Mouse (Mus musculus) MEL (cell line): ENCODE measurements around the gene Akt1s1. TPM values are rescaled to one million over a fixed set of nuclear protein-coding genes. Genes with fewer than 3 reads are reported as not detected.

Experiments
- DNase-seq: peaks from one replicate; pipeline ENCODE4 v3.0.0; 2011; ENCODE audit warnings: low read depth, low spot score
- H3K27ac ChIP-seq: 2 replicates; pipeline ENCODE4 v1.5.1; 2012; ENCODE audit warnings: low read depth, mild to moderate bottlenecking, control low read depth, low read length, moderate library complexity; ENCODE audit not compliant: control insufficient read depth
- H3K27me3 ChIP-seq, 2 experiments: fragments of 150-350 bp in 1 of 2; sonication (generic) in 1 of 2; 2 replicates each; pipeline ENCODE4 v1.6.1; 2012; ENCODE audit warnings: low read length in 2 of 2, mild to moderate bottlenecking in 2 of 2, improper control_type of control experiment in 1 of 2, moderate library complexity in 1 of 2; ENCODE audit not compliant: insufficient read depth in 2 of 2, control insufficient read depth in 1 of 2
- H3K36me3 ChIP-seq, 2 experiments: 2 replicates each; pipeline ENCODE4 v1.6.1; 2012 to 2014; ENCODE audit warnings: low read length in 2 of 2, improper control_type of control experiment in 1 of 2, inconsistent platforms in 1 of 2, mild to moderate bottlenecking in 1 of 2; ENCODE audit not compliant: insufficient read depth in 2 of 2, control insufficient read depth in 1 of 2
- H3K4me1 ChIP-seq, 2 experiments: fragments of 150-350 bp in 1 of 2; sonication (generic) in 1 of 2; 2 replicates each; pipeline ENCODE4 v1.6.1; 2012; ENCODE audit warnings: low read length in 2 of 2, improper control_type of control experiment in 1 of 2, mild to moderate bottlenecking in 1 of 2; ENCODE audit not compliant: insufficient read depth in 2 of 2, control insufficient read depth in 1 of 2
- H3K4me3 ChIP-seq, 2 experiments: fragments of 150-350 bp in 1 of 2; sonication (generic) in 1 of 2; 2 replicates each; pipeline ENCODE4 v1.5.1; 2012; ENCODE audit warnings: low read depth in 2 of 2, low read length in 2 of 2, mild to moderate bottlenecking in 2 of 2, moderate library complexity in 2 of 2, control low read depth in 1 of 2, improper control_type of control experiment in 1 of 2; ENCODE audit not compliant: control insufficient read depth in 1 of 2, insufficient read depth in 1 of 2
- H3K79me2 ChIP-seq: 2 replicates; pipeline ENCODE4 v1.6.1; 2012; ENCODE audit warnings: mild to moderate bottlenecking, low read length, moderate library complexity; ENCODE audit not compliant: control insufficient read depth, poor library complexity, insufficient read depth
- H3K9ac ChIP-seq: 2 replicates; pipeline ENCODE4 v1.6.1; 2012; ENCODE audit warnings: low read depth, mild to moderate bottlenecking, control low read depth, low read length, moderate library complexity; ENCODE audit not compliant: control insufficient read depth, poor library complexity, severe bottlenecking
- H3K9me3 ChIP-seq: fragments of 150-350 bp; sonication (generic); replicated peaks from 2 replicates; pipeline ENCODE4 v1.6.1; 2012; ENCODE audit warnings: mild to moderate bottlenecking, low read length, improper control_type of control experiment, moderate library complexity; ENCODE audit not compliant: insufficient read depth
- BHLHE40 ChIP-seq: IDR thresholded peaks from 2 replicates; pipeline ENCODE4 v1.6.1; 2012; ENCODE audit warnings: low read depth, mild to moderate bottlenecking, inconsistent platforms, low read length, improper control_type of control experiment, borderline replicate concordance
- CHD1 ChIP-seq: IDR thresholded peaks from 2 replicates; pipeline ENCODE4 v1.6.1; 2012; ENCODE audit warnings: low read depth, mild to moderate bottlenecking, inconsistent platforms, low read length, improper control_type of control experiment
- CHD2 ChIP-seq: IDR thresholded peaks from 2 replicates; pipeline ENCODE4 v1.6.1; 2011; ENCODE audit warnings: low read length, improper control_type of control experiment
- ELF1 ChIP-seq: IDR thresholded peaks from 2 replicates; pipeline ENCODE4 v1.6.1; 2014; ENCODE audit warnings: low read depth, mild to moderate bottlenecking, inconsistent platforms, low read length, improper control_type of control experiment, moderate library complexity
- EP300 ChIP-seq, 2 experiments: IDR thresholded peaks; 2 replicates each; pipeline ENCODE4 v1.6.1; 2011; ENCODE audit warnings: improper control_type of control experiment in 2 of 2, low read length in 2 of 2, low read depth in 1 of 2, mild to moderate bottlenecking in 1 of 2
- HCFC1 ChIP-seq: IDR thresholded peaks from 2 replicates; pipeline ENCODE4 v1.6.1; 2012; ENCODE audit warnings: low read depth, mild to moderate bottlenecking, inconsistent platforms, low read length, improper control_type of control experiment, moderate library complexity
- KAT2A ChIP-seq: conservative IDR thresholded peaks from 2 replicates; pipeline ENCODE4 v1.6.1; 2012; ENCODE audit warnings: low read depth, low read length, improper control_type of control experiment, inconsistent platforms
- MAFK ChIP-seq: IDR thresholded peaks from 2 replicates; pipeline ENCODE4 v1.6.1; 2011; ENCODE audit warnings: low read depth, mild to moderate bottlenecking, low read length, improper control_type of control experiment, borderline replicate concordance
- MAX ChIP-seq: IDR thresholded peaks from 2 replicates; pipeline ENCODE4 v1.6.1; 2011; ENCODE audit warnings: low read length, improper control_type of control experiment
- MEF2A ChIP-seq: IDR thresholded peaks from 2 replicates; pipeline ENCODE4 v1.6.1; 2014; ENCODE audit warnings: low read depth, mild to moderate bottlenecking, inconsistent platforms, low read length, improper control_type of control experiment; ENCODE audit not compliant: poor library complexity, insufficient replicate concordance, severe bottlenecking; ENCODE audit errors: extremely low read depth
- MYB ChIP-seq: IDR thresholded peaks from 2 replicates; pipeline ENCODE4 v1.6.1; 2011; ENCODE audit warnings: mild to moderate bottlenecking, low read depth, low read length, improper control_type of control experiment
- MYC ChIP-seq: IDR thresholded peaks from 2 replicates; pipeline ENCODE4 v1.6.1; 2011; ENCODE audit warnings: low read depth, mild to moderate bottlenecking, low read length, improper control_type of control experiment, moderate library complexity
- NELFE ChIP-seq: IDR thresholded peaks from 2 replicates; pipeline ENCODE4 v1.6.1; 2011; ENCODE audit warnings: low read depth, low read length, improper control_type of control experiment
- NRF1 ChIP-seq: IDR thresholded peaks from 2 replicates; pipeline ENCODE4 v1.6.1; 2014; ENCODE audit warnings: low read depth, mild to moderate bottlenecking, inconsistent platforms, low read length, improper control_type of control experiment, moderate library complexity; ENCODE audit not compliant: poor library complexity, insufficient read depth, severe bottlenecking
- POLR2A ChIP-seq, 2 experiments: IDR thresholded peaks; 2 replicates each; pipeline ENCODE4 v1.6.1; 2011 to 2012; ENCODE audit warnings: low read length in 2 of 2, mild to moderate bottlenecking in 2 of 2, control low read depth in 1 of 2, improper control_type of control experiment in 1 of 2, low read depth in 1 of 2, moderate library complexity in 1 of 2; ENCODE audit not compliant: control insufficient read depth in 1 of 2, insufficient read depth in 1 of 2, poor library complexity in 1 of 2
- POLR2AphosphoS5 ChIP-seq: IDR thresholded peaks from 2 replicates; pipeline ENCODE4 v1.6.1; 2012; ENCODE audit warnings: low read depth, borderline replicate concordance, mild to moderate bottlenecking, inconsistent platforms, low read length, moderate library complexity, mixed read lengths
- RAD21 ChIP-seq: IDR thresholded peaks from 2 replicates; pipeline ENCODE4 v1.6.1; 2011; ENCODE audit warnings: mild to moderate bottlenecking, low read depth, low read length, improper control_type of control experiment
- SIN3A ChIP-seq: IDR thresholded peaks from 2 replicates; pipeline ENCODE4 v1.6.1; 2012; ENCODE audit warnings: low read length, improper control_type of control experiment, inconsistent platforms
- TAL1 ChIP-seq: IDR thresholded peaks from 2 replicates; pipeline ENCODE4 v1.6.1; 2012; ENCODE audit warnings: mild to moderate bottlenecking, inconsistent platforms, low read length, moderate library complexity, mixed read lengths
- TCF12 ChIP-seq: IDR thresholded peaks from 2 replicates; pipeline ENCODE4 v1.6.1; 2014; ENCODE audit warnings: low read depth, mild to moderate bottlenecking, inconsistent platforms, low read length, improper control_type of control experiment, moderate library complexity
- polyA plus RNA-seq, 2 experiments: library from polyadenylated mRNA; stranded (reverse) in 1 of 2; unstranded in 1 of 2; fragments of >175 nt in 1 of 2; fragments of >200 nt in 1 of 2; gene quantifications; 2 replicates each; pipeline versions ENCODE4 v1.2.1 to v1.2.4; 2012; ENCODE audit warnings: low replicate concordance in 2 of 2, low read depth in 1 of 2; ENCODE audit not compliant: insufficient read length in 2 of 2, insufficient read depth in 1 of 2, missing spikeins in 1 of 2
- total RNA-seq: library from RNA; depleted of rRNA; stranded (reverse); fragments of 300-350 nt; gene quantifications from 2 replicates; pipeline ENCODE4 v1.2.3, GENCODE M21; 2012

Akt1s1 gene
- total and polyA plus RNA-seq, 3 experiments, result 37.3 to 71.8 TPM; not detected in 1

DNA sequence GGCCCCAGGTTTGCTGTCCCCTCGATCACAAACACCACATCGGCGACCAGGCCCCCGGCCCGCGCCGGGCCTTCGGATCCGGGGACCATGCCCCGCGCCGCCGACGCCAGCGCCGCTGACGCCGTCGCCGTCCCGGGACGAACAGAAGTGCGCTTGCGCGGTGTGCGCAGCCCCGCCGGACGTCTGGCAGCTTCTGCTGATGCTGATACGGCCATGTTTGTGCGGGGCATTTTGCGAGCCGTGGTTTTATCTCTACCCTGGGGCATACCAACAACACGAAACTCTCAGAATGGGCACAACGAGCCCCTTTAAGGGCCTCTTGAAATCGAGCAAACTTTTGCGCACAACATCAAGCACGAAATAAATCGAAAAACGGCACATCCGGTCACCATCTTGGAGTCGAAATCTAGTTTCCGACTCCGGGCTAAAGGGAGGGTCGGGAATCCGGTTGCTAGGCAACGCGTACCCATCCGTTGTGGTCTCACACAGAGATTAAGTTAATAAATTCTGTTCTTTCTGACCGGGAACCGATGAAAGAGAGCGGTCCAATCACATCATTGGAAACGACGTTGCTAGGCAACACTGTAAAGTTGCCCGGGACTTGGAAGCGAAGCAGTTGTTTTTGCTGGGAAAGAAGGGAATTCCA, 43.6 kb downstream of the Akt1s1 start, which contains the start of gene Med25 (continued):
- no peak for TF ChIP-seq CHD2
- TF ChIP-seq NELFE, result peak; percentile 96
- peak; percentile 97 for TF ChIP-seq HCFC1
- peak; percentile 94 for TF ChIP-seq POLR2A (IDR thresholded peaks at IDR 0.05; ENCODE audit: control insufficient read depth in 1 of 2, insufficient read depth in 1 of 2, low read depth in 1 of 2, low read length in 2 of 2, poor library complexity in 1 of 2)
- TF ChIP-seq TAL1, result no peak
- TF ChIP-seq MYB, result peak; percentile 22; the same call in 1 of the 2 replicates
- no peak for TF ChIP-seq MAFK
- TF ChIP-seq SIN3A, result peak; percentile 90
- peak; percentile 81 for TF ChIP-seq NRF1
- peak; percentile 80; the same call in 1 of the 2 replicates for TF ChIP-seq KAT2A
- TF ChIP-seq EP300 (IDR thresholded peaks at IDR 0.05; ENCODE audit: low read depth in 1 of 2, low read length in 2 of 2), result peak in 1 of 2 experiments; percentile 11; a peak in 1 of 4 replicates
- TF ChIP-seq MAX, result no peak
- TF ChIP-seq ELF1, result peak; percentile 40; the same call in 1 of the 2 replicates

DNA sequence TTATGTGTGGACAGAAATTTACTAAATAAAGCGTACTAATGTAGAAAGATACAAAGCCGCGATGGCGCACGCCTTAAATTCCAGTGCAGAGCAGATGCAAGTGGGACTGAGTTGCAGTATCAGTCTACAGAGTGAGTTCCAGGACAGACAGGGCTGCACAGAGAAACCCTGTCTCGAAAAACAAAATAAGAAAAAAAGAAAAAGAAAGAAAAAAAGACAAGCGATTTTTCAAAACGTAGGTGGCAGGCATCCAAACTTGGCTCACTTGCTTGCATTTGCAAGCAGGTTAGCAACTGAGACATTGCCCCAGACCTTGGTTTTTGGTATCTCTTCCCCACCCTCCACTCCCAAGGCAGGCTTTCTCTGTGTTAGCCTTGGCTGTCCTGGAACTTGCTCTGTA, 44.4 kb downstream of the Akt1s1 start:
- TF ChIP-seq BHLHE40 (no peak), EP300 (IDR thresholded peaks at IDR 0.05; ENCODE audit: low read depth in 1 of 2, low read length in 2 of 2) (no peak), TCF12 (no peak)
- Histone ChIP-seq H3K4me1 (peaks cover 0 to 25% of the 10 kb centered on the region in 2 experiments; a peak in 2 of 4 replicates), H3K27ac (no peak overlapping the region)

GRCm38 (mm10) chr7:44894175-44894574, 45.4 kb downstream of the Akt1s1 start:
- Histone ChIP-seq H3K9me3 (no peaks in the 10 kb centered on the region), H3K4me1 (peaks cover 0 to 25% of the 10 kb centered on the region in 2 experiments; a peak in 2 of 4 replicates), H3K4me3 (no peak overlapping the region), H3K27me3 (no peaks in the 10 kb centered on the region), H3K9ac (no peak overlapping the region), H3K79me2 (peaks cover 22% of the 10 kb centered on the region), H3K27ac (no peak overlapping the region), H3K36me3 (peaks cover 0 to 10% of the 10 kb centered on the region in 2 experiments; a peak in 2 of 4 replicates)
- no peak for TF ChIP-seq SIN3A
- TF ChIP-seq POLR2AphosphoS5, result no peak
- TF ChIP-seq BHLHE40, result no peak
- no peak for TF ChIP-seq RAD21
- TF ChIP-seq MEF2A, result no peak
- TF ChIP-seq MYC, result no peak
- TF ChIP-seq MAFK, result peak; percentile 68
- TF ChIP-seq CHD1, result no peak
- no peak for DNase-seq

More for the DNA sequence above, 44.4 kb downstream of the Akt1s1 start:
- DNase-seq, result peak; percentile 40
- Histone ChIP-seq H3K36me3 (peaks cover 0 to 10% of the 10 kb centered on the region in 2 experiments; a peak in 2 of 4 replicates), H3K4me3 (peak overlapping the region; percentile 13 to 63; a peak in 3 of 4 replicates), H3K27me3 (no peaks in the 10 kb centered on the region), H3K9ac (peak overlapping the region; percentile 28), H3K79me2 (peaks cover 24% of the 10 kb centered on the region), H3K9me3 (no peaks in the 10 kb centered on the region)
